Mouse (Mus musculus) natural killer cell, adult 2 months (primary cell): Measurements from ENCODE around the gene Cog6.
A peak's percentile ranks its signal among the peaks of the same experiment; 100 is the strongest.

Experiments used
- DNase-seq, 2 experiments: peaks; one replicate each; pipeline ENCODE4 v3.0.0; 2022; ENCODE audit warnings: low spot score in 2 of 2

Gene Cog6

DNA sequence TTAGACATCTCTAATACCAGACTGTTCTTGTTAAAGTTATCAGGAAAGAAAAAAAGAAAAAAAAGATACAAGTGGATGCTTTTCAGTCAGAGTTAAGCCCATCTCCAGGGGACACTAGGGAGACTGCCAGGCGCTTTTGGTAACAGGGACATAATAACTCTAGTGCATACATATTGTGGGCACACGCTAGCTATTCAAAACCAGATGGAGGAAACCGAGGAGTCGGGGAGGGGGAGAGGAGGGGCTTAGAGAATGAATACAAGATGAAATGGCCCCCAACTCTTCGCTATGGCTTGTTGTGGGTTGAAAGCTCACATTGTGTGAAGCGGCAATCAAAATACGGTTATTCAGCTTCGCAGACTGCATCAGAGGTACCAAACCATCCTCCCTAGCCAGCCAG is 53.6 kb downstream of the Cog6 start:
- no peak for DNase-seq

- no peak for DNase-seq
These were observed 54.6 kb downstream of the Cog6 start for GRCm38 (mm10) chr3:52962391-52962790.

DNA sequence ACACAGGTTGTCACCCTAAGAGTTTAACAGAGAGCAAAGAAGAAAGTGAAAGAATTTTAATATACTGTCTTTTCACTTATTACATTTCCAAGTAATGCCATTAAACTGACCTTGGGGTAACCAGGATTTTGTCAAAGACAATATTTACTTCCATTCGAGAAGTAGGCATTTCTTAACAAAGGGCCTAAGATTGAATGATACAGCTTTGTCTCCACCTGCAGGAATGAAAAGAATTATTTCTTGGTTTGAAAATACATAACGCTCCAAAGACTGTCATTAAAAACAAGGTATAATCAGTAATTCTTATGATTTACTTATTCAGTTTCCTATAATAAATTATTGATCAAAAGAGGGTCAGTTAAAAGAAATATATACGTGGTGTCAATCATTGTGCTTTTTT is 55.4 kb downstream of the Cog6 start:
- DNase-seq = no peak

DNA sequence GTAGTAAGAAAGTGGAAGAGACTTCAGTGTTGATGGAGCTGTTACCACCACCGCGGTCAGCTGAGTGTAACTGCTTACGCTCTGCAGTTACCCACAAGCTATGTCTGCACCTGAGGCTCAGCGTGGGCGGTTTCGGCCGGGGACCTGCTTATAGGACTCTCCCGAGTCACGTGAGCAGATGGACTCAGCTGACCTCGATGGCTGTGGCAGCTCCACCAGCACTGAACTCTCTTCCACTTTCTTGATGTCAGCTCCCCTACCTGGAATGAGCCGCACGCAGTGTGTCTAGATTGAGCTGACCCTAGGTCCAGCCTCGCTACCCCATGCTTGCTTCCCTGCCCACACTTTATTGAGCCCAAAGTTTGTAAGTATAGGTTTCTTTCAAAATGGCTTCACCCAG is 56.1 kb downstream of the Cog6 start:
- DNase-seq = no peak

DNA sequence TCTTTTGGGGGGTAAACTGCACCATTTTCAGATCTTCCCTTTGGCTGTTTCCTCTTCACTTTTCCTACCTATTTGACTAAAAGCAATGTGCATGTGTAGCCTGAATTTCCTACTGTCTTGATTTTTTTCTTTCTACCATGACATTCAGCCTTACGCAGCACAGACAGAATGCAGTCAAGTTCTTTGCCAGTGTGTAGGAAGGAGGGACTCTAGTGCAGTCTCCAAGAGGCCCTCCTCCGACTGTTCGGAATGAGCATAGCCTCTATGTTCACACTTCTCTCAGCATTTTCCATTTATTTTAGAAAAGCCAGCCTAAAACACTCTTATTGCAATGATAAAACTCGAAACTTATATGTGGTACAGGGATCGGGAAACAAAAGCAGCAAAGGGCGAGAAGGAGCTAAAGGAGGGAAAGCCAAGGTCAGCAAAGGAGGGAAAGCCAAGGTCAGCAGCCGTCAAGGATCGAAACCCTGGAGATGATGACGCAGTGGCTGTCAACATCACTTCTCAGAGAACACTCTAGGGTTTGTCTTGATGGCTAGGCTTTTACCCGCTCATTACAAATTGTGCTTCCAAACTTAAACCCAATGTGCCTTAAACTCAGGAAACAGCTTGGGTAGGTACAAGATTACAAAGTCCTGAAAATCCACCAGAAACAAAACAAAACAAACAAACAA is 58.5 kb downstream of the Cog6 start:
- no peak for DNase-seq

DNA sequence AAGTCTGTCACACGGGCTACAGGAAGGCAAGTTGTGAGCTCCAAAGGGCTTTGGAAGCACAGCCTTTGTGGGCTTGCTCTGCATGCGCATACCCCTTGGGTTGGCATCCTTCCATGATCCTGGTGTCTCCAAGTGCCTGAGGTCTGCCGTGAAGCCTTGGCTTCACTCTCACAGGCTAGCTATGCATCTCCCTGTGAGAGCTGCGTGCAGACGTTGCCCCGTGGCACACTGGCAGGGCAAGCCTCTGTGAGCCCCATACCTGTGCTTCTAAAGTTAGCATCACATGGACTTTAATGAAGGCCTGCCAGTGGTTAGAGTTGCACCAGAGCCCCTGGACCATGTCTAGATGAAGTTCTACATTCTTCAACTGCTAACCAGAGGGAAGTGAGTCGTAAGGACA is 59.2 kb downstream of the Cog6 start:
- DNase-seq = no peak

GRCm38 (mm10) chr3:52956236-52956635 is 60.8 kb downstream of the Cog6 start:
- no peak for DNase-seq

GRCm38 (mm10) chr3:52955481-52956019 is 61.5 kb downstream of the Cog6 start:
- DNase-seq = no peak

GRCm38 (mm10) chr3:52954656-52955055 is 62.4 kb downstream of the Cog6 start:
- peak; percentile 18 to 34 for DNase-seq

DNA sequence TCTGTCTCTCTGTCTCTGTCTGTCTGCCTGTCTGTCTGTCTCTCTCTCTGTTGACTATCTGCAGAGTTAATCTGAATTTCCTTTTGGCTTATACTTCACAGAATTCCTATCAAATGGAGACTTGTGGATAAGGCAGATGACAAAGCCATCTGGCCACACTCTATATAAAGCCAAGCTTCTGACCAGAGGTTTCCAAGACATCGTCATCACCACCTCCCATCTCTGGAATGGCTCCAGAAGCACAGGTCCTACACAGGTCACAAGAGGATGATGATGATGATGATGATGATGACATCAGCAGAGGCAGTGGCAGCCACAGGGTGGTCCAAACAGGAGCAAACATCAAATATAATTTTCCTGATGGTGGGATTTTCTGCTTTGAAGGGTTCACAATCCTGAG is 63.2 kb downstream of the Cog6 start:
- DNase-seq = no peak

DNA sequence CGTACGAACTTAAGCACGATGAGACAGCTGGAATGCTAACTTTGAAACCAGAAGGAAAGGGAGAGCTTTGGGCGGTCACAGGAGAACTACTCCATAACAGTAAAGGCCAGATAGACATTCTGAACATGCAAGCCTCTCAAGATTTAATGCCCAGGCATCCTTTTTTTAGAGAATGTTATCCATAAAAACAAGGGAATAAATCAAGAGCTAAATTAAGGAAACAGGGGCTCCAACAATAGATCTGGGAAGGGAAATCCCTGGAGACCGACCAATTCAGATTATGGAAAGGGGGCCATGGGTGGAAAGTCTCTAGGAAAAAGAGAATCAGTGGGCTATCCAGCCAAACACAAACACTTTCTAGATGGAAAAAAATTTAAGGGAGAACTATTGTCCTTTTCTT is 68.2 kb downstream of the Cog6 start:
- no peak for DNase-seq

DNA sequence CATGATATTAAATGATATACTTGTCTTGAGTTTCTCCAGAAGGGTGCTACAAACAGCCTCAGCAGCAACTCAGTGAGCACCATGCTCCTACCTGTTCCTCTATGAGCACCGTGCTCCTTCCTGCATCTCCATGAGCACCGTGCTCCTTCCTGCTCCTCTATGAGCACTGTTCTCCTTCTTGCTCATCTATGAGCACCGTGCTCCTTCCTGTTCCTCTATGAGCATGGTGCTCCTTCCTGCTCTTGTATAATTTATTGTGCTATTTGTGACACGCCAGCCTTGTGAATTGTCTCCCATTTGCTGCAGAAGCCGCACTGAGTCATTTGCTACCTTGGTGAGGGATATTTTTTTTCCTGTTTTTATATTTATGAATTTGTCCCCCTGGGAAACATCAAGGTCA is 69.6 kb downstream of the Cog6 start:
- no peak for DNase-seq

- no peak for DNase-seq
These were observed 76.1 kb downstream of the Cog6 start for GRCm38 (mm10) chr3:52940832-52941468.

DNA sequence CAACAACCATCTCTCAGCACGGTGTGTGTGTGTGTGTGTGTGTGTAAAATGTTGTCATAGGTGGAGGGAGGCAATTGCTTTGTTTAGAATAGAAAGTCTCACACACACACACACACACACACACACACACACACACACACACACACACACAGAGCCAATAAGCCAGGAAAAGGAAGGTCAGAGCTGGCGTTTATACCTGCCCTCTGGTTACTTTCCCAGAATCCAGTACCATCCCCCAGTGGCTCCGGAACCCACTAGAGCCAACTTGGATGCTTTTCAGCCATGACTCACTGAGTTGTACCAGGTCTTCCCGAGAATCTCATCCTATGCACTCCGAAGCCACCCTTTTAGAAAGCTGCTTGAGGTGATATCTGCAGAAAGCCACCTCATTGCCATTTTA is 78.6 kb downstream of the Cog6 start:
- no peak for DNase-seq

GRCm38 (mm10) chr3:52937739-52938306 is 79.2 kb downstream of the Cog6 start:
- no peak for DNase-seq

DNA sequence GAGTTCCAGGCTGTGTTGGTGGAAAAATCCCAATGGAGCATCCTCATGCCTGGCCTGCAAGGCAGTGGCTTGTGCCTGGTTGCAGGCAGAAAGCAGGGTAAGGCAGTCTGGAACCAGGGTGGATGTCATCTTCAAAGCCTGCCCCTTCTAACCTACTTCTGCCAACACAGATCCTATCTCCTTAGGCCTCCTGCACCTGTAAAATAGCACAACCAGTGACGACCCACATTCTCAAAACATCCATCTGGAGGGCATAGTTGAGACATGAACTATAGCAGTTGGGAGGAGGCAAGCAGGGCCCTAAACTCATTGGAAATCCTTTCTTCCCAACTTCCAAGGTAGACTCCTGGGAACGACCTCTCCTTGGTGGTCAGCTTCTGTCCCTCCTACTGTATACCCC is 85.1 kb downstream of the Cog6 start:
- DNase-seq = no peak
